Mouse (Mus musculus) brown adipose tissue, adult 24 weeks (tissue): ENCODE results near the gene Ndufa8. TPM values are rescaled to one million over a fixed set of nuclear protein-coding genes. Genes with fewer than 3 reads are reported as not detected.

Experiments used
- polyA plus RNA-seq: library from polyadenylated mRNA; stranded (reverse); fragments of >200 nt; gene quantifications from 2 replicates; pipeline ENCODE4 v1.2.4, GENCODE M21; 2012; ENCODE audit not compliant: missing spikeins, insufficient read depth, insufficient read length

Gene Ndufa8
- polyA plus RNA-seq, 1 experiment: 607 TPM

Other genes starting within 250 kb of the Ndufa8 start
- gene Ttll11, start 69.5 kb downstream of the Ndufa8 start, polyA plus RNA-seq: 2.0 and 2.4 TPM in 2 replicates
- not detected in 2 replicates for gene Morn5, start 52 bp upstream of the Ndufa8 start, polyA plus RNA-seq
- 0.46 and 0.95 TPM in 2 replicates for gene Lhx6, start 56.0 kb upstream of the Ndufa8 start, polyA plus RNA-seq
- 32.9 and 33.1 TPM in 2 replicates for gene Mrrf, start 87.0 kb upstream of the Ndufa8 start, polyA plus RNA-seq
- gene Rbm18, start 87.4 kb upstream of the Ndufa8 start, polyA plus RNA-seq: 20.0 and 23.1 TPM in 2 replicates
- 1.8 and 2.3 TPM in 2 replicates for gene Ptgs1, start 181.0 kb upstream of the Ndufa8 start, polyA plus RNA-seq